ENCODE assay signal across 26 mouse cellular contexts in the genomic region with DNA sequence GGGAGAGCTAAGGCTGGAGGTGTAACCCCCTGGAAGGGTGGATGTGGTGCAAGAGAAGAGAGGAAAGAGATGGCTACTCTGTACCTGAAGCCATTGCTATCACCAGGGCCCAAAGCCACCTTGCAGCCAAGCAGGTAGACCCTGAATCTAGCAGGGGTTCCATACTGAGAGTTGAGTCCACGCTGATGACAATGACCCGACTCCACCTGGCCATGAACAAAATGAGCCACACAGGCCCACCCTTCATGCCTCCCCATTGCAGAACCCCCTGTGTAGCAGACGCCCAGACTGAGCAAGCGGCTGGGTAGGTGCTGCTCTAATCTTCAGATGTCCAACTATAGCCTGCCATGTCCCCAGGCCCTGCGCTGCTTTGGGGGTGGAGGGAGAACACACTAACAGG. TPM values are rescaled to one million over a fixed set of nuclear protein-coding genes. Genes with fewer than 3 reads are reported as not detected.
DNase-seq lines count a peak whose midpoint lies in the region; ATAC-seq lines count a peak whose summit lies in the region.
"Had no signal": no experiment of that assay in that cellular context is flagged by ENCODE, and none has a peak within 500 bp of the region (broad histone marks: within the 10 kb centered on the region; RNA-seq: fewer than 3 reads in every experiment).

No protein-coding gene starts in this region.

- H3K4me3 ChIP-seq in embryonic facial prominence, embryonic 13.5 days, result no peak overlapping the region
- H3K4me3 ChIP-seq in embryonic facial prominence, embryonic 10.5 days, result no peak overlapping the region
- H3K4me3 ChIP-seq in limb, embryonic 13.5 days, result no peak overlapping the region
- H3K4me3 ChIP-seq in limb, embryonic 10.5 days, result no peak overlapping the region
- H3K4me3 ChIP-seq in limb, embryonic 15.5 days, result no peak overlapping the region
- no peak overlapping the region for H3K4me3 ChIP-seq in heart, embryonic 12.5 days
- H3K4me3 ChIP-seq: forebrain, embryonic 10.5 days; forebrain, embryonic 13.5 days; heart, embryonic 15.5 days; hindbrain, embryonic 10.5 days; hindbrain, embryonic 13.5 days had no signal

- no peak overlapping the region for H3K27ac ChIP-seq in embryonic facial prominence, embryonic 13.5 days
- H3K27ac ChIP-seq in embryonic facial prominence, embryonic 10.5 days (replicated peaks), result no peak overlapping the region
- no peak overlapping the region; the same call in 1 of the 2 replicates for H3K27ac ChIP-seq in limb, embryonic 13.5 days
- H3K27ac ChIP-seq in limb, embryonic 10.5 days, result no peak overlapping the region
- 0 out of 2 replicates have a peak overlapping the region, but pooled peaks have one; percentile 1 for H3K27ac ChIP-seq in limb, embryonic 15.5 days
- no peak overlapping the region for H3K27ac ChIP-seq in heart, embryonic 12.5 days (ENCODE audit: poor library complexity, severe bottlenecking)
- H3K27ac ChIP-seq: forebrain, embryonic 10.5 days; forebrain, embryonic 13.5 days; heart, embryonic 15.5 days; hindbrain, embryonic 10.5 days; hindbrain, embryonic 13.5 days had no signal

- no peak for DNase-seq in embryonic facial prominence, embryonic 10.5 days (ENCODE audit: low spot score)
- DNase-seq in limb, embryonic 10.5 days (ENCODE audit: low spot score), result no peak
- no peak for DNase-seq in cerebellum, adult 8-10 months
- DNase-seq: adrenal gland, adult 8-10 months; adrenal gland, postnatal 25 days; B cell, adult 2 months; cerebellum, adult 11-12 months; cerebellum, adult 9-10 months; cerebellum, postnatal 14 days; gastrocnemius, postnatal 10 days; heart, postnatal 36 days had no signal

- no peaks in the 10 kb centered on the region for H3K27me3 ChIP-seq in embryonic facial prominence, embryonic 13.5 days
- no peaks in the 10 kb centered on the region for H3K27me3 ChIP-seq in embryonic facial prominence, embryonic 10.5 days (replicated peaks; ENCODE audit: low read depth, poor library complexity, severe bottlenecking)
- H3K27me3 ChIP-seq in limb, embryonic 13.5 days, result no peaks in the 10 kb centered on the region
- no peaks in the 10 kb centered on the region for H3K27me3 ChIP-seq in limb, embryonic 10.5 days (ENCODE audit: low read depth, poor library complexity, severe bottlenecking)
- H3K27me3 ChIP-seq in limb, embryonic 15.5 days, result no peaks in the 10 kb centered on the region
- no peaks in the 10 kb centered on the region for H3K27me3 ChIP-seq in heart, embryonic 12.5 days (replicated peaks)
- H3K27me3 ChIP-seq: forebrain, embryonic 13.5 days; heart, embryonic 15.5 days; hindbrain, embryonic 13.5 days had no signal

- ATAC-seq in embryonic facial prominence, embryonic 13.5 days (ENCODE audit: insufficient number of reproducible peaks, insufficient read depth, low FRiP score, low TSS enrichment, low read depth), result no peak
- ATAC-seq in limb, embryonic 13.5 days (ENCODE audit: low FRiP score, low read depth), result no peak
- ATAC-seq in limb, embryonic 15.5 days (ENCODE audit: insufficient number of reproducible peaks, low FRiP score, low TSS enrichment, low read depth), result no peak
- no peak for ATAC-seq in heart, embryonic 12.5 days (ENCODE audit: insufficient number of reproducible peaks, low FRiP score)
- ATAC-seq: activated CD4-positive, CD25-positive, alpha-beta regulatory T cell, adult 4 months; forebrain, embryonic 16.5 days; hindbrain, embryonic 16.5 days had no signal

- H3K36me3 ChIP-seq in embryonic facial prominence, embryonic 13.5 days, result peaks cover 57% of the 10 kb centered on the region
- peaks cover 83% of the 10 kb centered on the region for H3K36me3 ChIP-seq in embryonic facial prominence, embryonic 10.5 days (replicated peaks)
- H3K36me3 ChIP-seq in limb, embryonic 13.5 days, result peaks cover 61% of the 10 kb centered on the region
- H3K36me3 ChIP-seq in limb, embryonic 10.5 days, result peaks cover 75% of the 10 kb centered on the region
- H3K36me3 ChIP-seq in limb, embryonic 15.5 days, result peaks cover 56% of the 10 kb centered on the region
- H3K36me3 ChIP-seq in heart, embryonic 12.5 days, result peaks cover 51% of the 10 kb centered on the region

- peak overlapping the region; percentile 7; the same call in 1 of the 2 replicates for H3K9ac ChIP-seq in embryonic facial prominence, embryonic 13.5 days
- peak overlapping the region; percentile 35; the same call in 1 of the 2 replicates for H3K9ac ChIP-seq in limb, embryonic 13.5 days
- H3K9ac ChIP-seq in limb, embryonic 15.5 days, result no peak overlapping the region
- H3K9ac ChIP-seq in heart, embryonic 12.5 days, result no peak overlapping the region
- H3K9ac ChIP-seq: forebrain, embryonic 13.5 days; heart, embryonic 15.5 days; hindbrain, embryonic 13.5 days had no signal

- H3K4me2 ChIP-seq in embryonic facial prominence, embryonic 13.5 days, result no peak overlapping the region
- H3K4me2 ChIP-seq in limb, embryonic 13.5 days (replicated peaks), result no peak overlapping the region
- no peak overlapping the region for H3K4me2 ChIP-seq in limb, embryonic 15.5 days
- no peak overlapping the region for H3K4me2 ChIP-seq in heart, embryonic 12.5 days
- H3K4me2 ChIP-seq: forebrain, embryonic 13.5 days; heart, embryonic 11.5 days; heart, embryonic 15.5 days; hindbrain, embryonic 13.5 days had no signal

- WGBS in embryonic facial prominence, embryonic 13.5 days, result 76% methylated on average over 5 of the region's 5 CpGs
- WGBS in embryonic facial prominence, embryonic 10.5 days, result 79% methylated on average over 5 of the region's 5 CpGs
- WGBS in limb, embryonic 13.5 days, result 75% methylated on average over 5 of the region's 5 CpGs
- WGBS in limb, embryonic 10.5 days, result 74% methylated on average over 5 of the region's 5 CpGs
- WGBS in limb, embryonic 15.5 days, result 80% methylated on average over 5 of the region's 5 CpGs
- 76% methylated on average over 5 of the region's 5 CpGs for WGBS in heart, embryonic 12.5 days

- no peaks in the 10 kb centered on the region for H3K4me1 ChIP-seq in embryonic facial prominence, embryonic 13.5 days
- peaks cover 5% of the 10 kb centered on the region; the same call in 1 of the 2 replicates for H3K4me1 ChIP-seq in embryonic facial prominence, embryonic 10.5 days
- H3K4me1 ChIP-seq in limb, embryonic 13.5 days, result no peaks in the 10 kb centered on the region
- no peaks in the 10 kb centered on the region for H3K4me1 ChIP-seq in limb, embryonic 10.5 days
- H3K4me1 ChIP-seq in limb, embryonic 15.5 days, result peaks cover 4% of the 10 kb centered on the region; the same call in 1 of the 2 replicates
- peaks cover 8% of the 10 kb centered on the region for H3K4me1 ChIP-seq in heart, embryonic 12.5 days (replicated peaks)
- H3K4me1 ChIP-seq: forebrain, embryonic 10.5 days; forebrain, embryonic 13.5 days; hindbrain, embryonic 13.5 days had no signal

- no peaks in the 10 kb centered on the region for H3K9me3 ChIP-seq in embryonic facial prominence, embryonic 13.5 days
- H3K9me3 ChIP-seq in embryonic facial prominence, embryonic 10.5 days, result no peaks in the 10 kb centered on the region
- no peaks in the 10 kb centered on the region for H3K9me3 ChIP-seq in limb, embryonic 13.5 days
- H3K9me3 ChIP-seq in limb, embryonic 10.5 days (replicated peaks), result no peaks in the 10 kb centered on the region
- H3K9me3 ChIP-seq in limb, embryonic 15.5 days, result no peaks in the 10 kb centered on the region
- no peaks in the 10 kb centered on the region for H3K9me3 ChIP-seq in heart, embryonic 12.5 days (replicated peaks)
- H3K9me3 ChIP-seq: forebrain, embryonic 10.5 days; forebrain, embryonic 13.5 days; heart, embryonic 15.5 days; hindbrain, embryonic 10.5 days; hindbrain, embryonic 13.5 days had no signal

RNA-seq across cellular contexts. Expression of gene 1810043G02Rik, which starts 7.5 kb away (rescaled TPM):
- 28.6 and 31.7 TPM in 2 replicates for polyA plus RNA-seq in embryonic facial prominence, embryonic 13.5 days (2015; fragmentation: Nextera tagmentation; extraction: Ambion mirVana)
- polyA plus RNA-seq in embryonic facial prominence, embryonic 10.5 days (2016; fragmentation: Nextera tagmentation; extraction: Ambion mirVana), result 31.0 and 33.7 TPM in 2 replicates
- polyA plus RNA-seq in limb, embryonic 13.5 days (2015; fragmentation: Nextera tagmentation; extraction: Ambion mirVana), result 30.6 and 31.1 TPM in 2 replicates
- polyA plus RNA-seq in limb, embryonic 10.5 days (2016; fragmentation: Nextera tagmentation; extraction: Ambion mirVana), result 29.4 and 32.2 TPM in 2 replicates
- polyA plus RNA-seq in limb, embryonic 15.5 days (2015; fragmentation: Nextera tagmentation; extraction: Ambion mirVana), result 23.7 and 24.2 TPM in 2 replicates
- polyA plus RNA-seq in heart, embryonic 12.5 days (2016; fragmentation: Nextera tagmentation; extraction: Ambion mirVana), result 14.8 and 15.6 TPM in 2 replicates

RNA-seq across cellular contexts. Expression of gene Trpm2, which starts 15.4 kb away (rescaled TPM):
- polyA plus RNA-seq in embryonic facial prominence, embryonic 13.5 days (2015; fragmentation: Nextera tagmentation; extraction: Ambion mirVana), result 0.21 and 0.44 TPM in 2 replicates
- 0.54 and 0.85 TPM in 2 replicates for polyA plus RNA-seq in embryonic facial prominence, embryonic 10.5 days (2016; fragmentation: Nextera tagmentation; extraction: Ambion mirVana)
- 0.28 and 0.29 TPM in 2 replicates for polyA plus RNA-seq in limb, embryonic 13.5 days (2015; fragmentation: Nextera tagmentation; extraction: Ambion mirVana)
- polyA plus RNA-seq in limb, embryonic 10.5 days (2016; fragmentation: Nextera tagmentation; extraction: Ambion mirVana), result 0.16 and 0.23 TPM in 2 replicates
- 0.50 and 0.51 TPM in 2 replicates for polyA plus RNA-seq in limb, embryonic 15.5 days (2015; fragmentation: Nextera tagmentation; extraction: Ambion mirVana)
- 0.19 and 0.32 TPM in 2 replicates for polyA plus RNA-seq in heart, embryonic 12.5 days (2016; fragmentation: Nextera tagmentation; extraction: Ambion mirVana)

RNA-seq across cellular contexts. Expression of gene Pfkl, which starts 24.1 kb away (rescaled TPM):
- polyA plus RNA-seq in embryonic facial prominence, embryonic 13.5 days (2015; fragmentation: Nextera tagmentation; extraction: Ambion mirVana), result 140 and 145 TPM in 2 replicates
- 234 and 275 TPM in 2 replicates for polyA plus RNA-seq in embryonic facial prominence, embryonic 10.5 days (2016; fragmentation: Nextera tagmentation; extraction: Ambion mirVana)
- 158 and 160 TPM in 2 replicates for polyA plus RNA-seq in limb, embryonic 13.5 days (2015; fragmentation: Nextera tagmentation; extraction: Ambion mirVana)
- 235 and 259 TPM in 2 replicates for polyA plus RNA-seq in limb, embryonic 10.5 days (2016; fragmentation: Nextera tagmentation; extraction: Ambion mirVana)
- 164 and 168 TPM in 2 replicates for polyA plus RNA-seq in limb, embryonic 15.5 days (2015; fragmentation: Nextera tagmentation; extraction: Ambion mirVana)
- 220 and 226 TPM in 2 replicates for polyA plus RNA-seq in heart, embryonic 12.5 days (2016; fragmentation: Nextera tagmentation; extraction: Ambion mirVana)

RNA-seq across cellular contexts. Expression of gene Dnmt3l, which starts 56.0 kb away (rescaled TPM):
- polyA plus RNA-seq in embryonic facial prominence, embryonic 13.5 days (2015; fragmentation: Nextera tagmentation; extraction: Ambion mirVana), result 0.44 and 0.56 TPM in 2 replicates
- 0.34 TPM in 1 of 2 replicates, not detected in the other for polyA plus RNA-seq in embryonic facial prominence, embryonic 10.5 days (2016; fragmentation: Nextera tagmentation; extraction: Ambion mirVana)
- polyA plus RNA-seq in limb, embryonic 13.5 days (2015; fragmentation: Nextera tagmentation; extraction: Ambion mirVana), result 0.17 TPM in 1 of 2 replicates, not detected in the other
- 0.10 TPM in 1 of 2 replicates, not detected in the other for polyA plus RNA-seq in limb, embryonic 10.5 days (2016; fragmentation: Nextera tagmentation; extraction: Ambion mirVana)
- 0.58 TPM in 2 replicates for polyA plus RNA-seq in limb, embryonic 15.5 days (2015; fragmentation: Nextera tagmentation; extraction: Ambion mirVana)
- polyA plus RNA-seq in heart, embryonic 12.5 days (2016; fragmentation: Nextera tagmentation; extraction: Ambion mirVana), result not detected in 2 replicates
- polyA plus RNA-seq: activated CD4-positive, CD25-positive, alpha-beta regulatory T cell, adult 4 months; brain, embryonic 14.5 days; embryonic facial prominence, embryonic 14.5 days; forebrain, embryonic 10.5 days; forebrain, embryonic 13.5 days; forebrain, embryonic 16.5 days; heart, embryonic 11.5 days; heart, embryonic 15.5 days; hindbrain, embryonic 10.5 days; hindbrain, embryonic 13.5 days; hindbrain, embryonic 16.5 days had no signal

RNA-seq across cellular contexts. Expression of gene Aire, which starts 57.6 kb away (rescaled TPM):
- polyA plus RNA-seq in embryonic facial prominence, embryonic 13.5 days (2015; fragmentation: Nextera tagmentation; extraction: Ambion mirVana), result 0.39 and 0.59 TPM in 2 replicates
- polyA plus RNA-seq in embryonic facial prominence, embryonic 10.5 days (2016; fragmentation: Nextera tagmentation; extraction: Ambion mirVana), result 0.24 and 0.25 TPM in 2 replicates
- 0.99 and 1.0 TPM in 2 replicates for polyA plus RNA-seq in limb, embryonic 13.5 days (2015; fragmentation: Nextera tagmentation; extraction: Ambion mirVana)
- 0.15 and 0.21 TPM in 2 replicates for polyA plus RNA-seq in limb, embryonic 10.5 days (2016; fragmentation: Nextera tagmentation; extraction: Ambion mirVana)
- 0.28 and 0.29 TPM in 2 replicates for polyA plus RNA-seq in limb, embryonic 15.5 days (2015; fragmentation: Nextera tagmentation; extraction: Ambion mirVana)
- polyA plus RNA-seq in heart, embryonic 12.5 days (2016; fragmentation: Nextera tagmentation; extraction: Ambion mirVana), result 0.42 TPM in 1 of 2 replicates, not detected in the other
- polyA plus RNA-seq: embryonic facial prominence, embryonic 14.5 days; forebrain, embryonic 13.5 days; hindbrain, embryonic 10.5 days had no signal

Comparison
In these comparisons a context has a peak if more than half of its experiments do, and no peak if none do; other contexts are left out.
1. H3K9ac ChIP-seq: peak in embryonic facial prominence, embryonic 13.5 days (single experiment) and limb, embryonic 13.5 days (single experiment); none in limb, embryonic 15.5 days (single experiment) and heart, embryonic 12.5 days (single experiment).